Mouse (Mus musculus): ENCODE data around the gene Btn1a1. TPM values are rescaled to one million over a fixed set of nuclear protein-coding genes. Genes with fewer than 3 reads are reported as not detected.

The Btn1a1 gene
- total RNA-seq, 1 experiment = 0.62 TPM

- no peak for DNase-seq (ENCODE audit: low read depth, low spot score)
- in situ Hi-C loops (cut with MboI; ENCODE audit: low sequenced_read_pairs in 2 of 2, unreplicated experiment in 2 of 2) = loop anchor here (25.0 kb wide), 1 partner anchor 188 kb away; no protein-coding TSS in a partner anchor
- TF ChIP-seq ZC3H11A (IDR thresholded peaks at IDR 0.05; ENCODE audit: borderline replicate concordance, low read depth, low read length) (no peak), MAFK (IDR thresholded peaks at IDR 0.05; ENCODE audit: insufficient read depth, low read depth, low read length) (peak; percentile 88), ZNF384 (IDR thresholded peaks at IDR 0.05; ENCODE audit: low read depth, low read length) (peak; percentile 93), CHD2 (IDR thresholded peaks at IDR 0.05; ENCODE audit: low read depth, low read length) (no peak), HCFC1 (IDR thresholded peaks at IDR 0.05; ENCODE audit: borderline replicate concordance, insufficient read depth, low read length) (no peak)
- H3K9ac ChIP-seq (ENCODE audit: insufficient read depth, low read depth, low read length, poor library complexity, severe bottlenecking) = no peak overlapping the region
- peaks cover 0 to 9% of the 10 kb centered on the region in 2 experiments; a peak in 2 of 4 replicates for H3K4me1 ChIP-seq (ENCODE audit: control insufficient read depth in 2 of 2, insufficient read depth in 2 of 2, low read length in 2 of 2, poor library complexity in 1 of 2)
- no peaks in the 10 kb centered on the region for H3K9me3 ChIP-seq (ENCODE audit: control insufficient read depth, insufficient read depth, low read depth, low read length)
- H3K36me3 ChIP-seq (ENCODE audit: control insufficient read depth, insufficient read depth, low read length, poor library complexity, severe bottlenecking) = no peaks in the 10 kb centered on the region
- H3K27ac ChIP-seq (ENCODE audit: insufficient read depth, low read depth, low read length, poor library complexity, severe bottlenecking) = no peak overlapping the region
- H3K4me3 ChIP-seq (ENCODE audit: insufficient read depth in 1 of 2, low read depth in 1 of 2, low read length in 2 of 2, poor library complexity in 1 of 2, severe bottlenecking in 1 of 2) = peak overlapping the region in 1 of 2 experiments; percentile 40; a peak in 3 of 4 replicates
Measured at GRCm38 (mm10) chr13:23499943-23500342, 34.2 kb upstream of the Btn1a1 start.

GRCm38 (mm10) chr13:23498653-23499052 is 33.0 kb upstream of the Btn1a1 start:
- H3K4me3 ChIP-seq (ENCODE audit: insufficient read depth in 1 of 2, low read depth in 1 of 2, low read length in 2 of 2, poor library complexity in 1 of 2, severe bottlenecking in 1 of 2) = peak overlapping the region; percentile 9 to 38; a peak in 3 of 4 replicates
- no peaks in the 10 kb centered on the region for H3K9me3 ChIP-seq (ENCODE audit: control insufficient read depth, insufficient read depth, low read depth, low read length)
- H3K9ac ChIP-seq (ENCODE audit: insufficient read depth, low read depth, low read length, poor library complexity, severe bottlenecking) = peak overlapping the region; percentile 48; the same call in 1 of the 2 replicates
- no peak for TF ChIP-seq ZC3H11A (IDR thresholded peaks at IDR 0.05; ENCODE audit: borderline replicate concordance, low read depth, low read length)
- no peak for TF ChIP-seq CHD2 (IDR thresholded peaks at IDR 0.05; ENCODE audit: low read depth, low read length)
- TF ChIP-seq HCFC1 (IDR thresholded peaks at IDR 0.05; ENCODE audit: borderline replicate concordance, insufficient read depth, low read length) = no peak
- no peak for TF ChIP-seq ZNF384 (IDR thresholded peaks at IDR 0.05; ENCODE audit: low read depth, low read length)
- no peak for TF ChIP-seq MAFK (IDR thresholded peaks at IDR 0.05; ENCODE audit: insufficient read depth, low read depth, low read length)
- H3K36me3 ChIP-seq (ENCODE audit: control insufficient read depth, insufficient read depth, low read length, poor library complexity, severe bottlenecking) = no peaks in the 10 kb centered on the region
- peaks cover 0 to 9% of the 10 kb centered on the region in 2 experiments; a peak in 2 of 4 replicates for H3K4me1 ChIP-seq (ENCODE audit: control insufficient read depth in 2 of 2, insufficient read depth in 2 of 2, low read length in 2 of 2, poor library complexity in 1 of 2)
- in situ Hi-C loops (cut with MboI; ENCODE audit: low sequenced_read_pairs in 2 of 2, unreplicated experiment in 2 of 2) = no loop called here
- no peak for DNase-seq (ENCODE audit: low read depth, low spot score)
- H3K27ac ChIP-seq (ENCODE audit: insufficient read depth, low read depth, low read length, poor library complexity, severe bottlenecking) = no peak overlapping the region

- in situ Hi-C loops (cut with MboI; ENCODE audit: low sequenced_read_pairs in 2 of 2, unreplicated experiment in 2 of 2) = no loop called here
- peak overlapping the region; percentile 38 to 54 for H3K4me3 ChIP-seq (ENCODE audit: insufficient read depth in 1 of 2, low read depth in 1 of 2, low read length in 2 of 2, poor library complexity in 1 of 2, severe bottlenecking in 1 of 2)
- TF ChIP-seq ZNF384 (IDR thresholded peaks at IDR 0.05; ENCODE audit: low read depth, low read length) (no peak), MAFK (IDR thresholded peaks at IDR 0.05; ENCODE audit: insufficient read depth, low read depth, low read length) (peak; percentile 66; the same call in 1 of the 2 replicates)
- DNase-seq (ENCODE audit: low read depth, low spot score) = peak; percentile 69
- H3K36me3 ChIP-seq (ENCODE audit: control insufficient read depth, insufficient read depth, low read length, poor library complexity, severe bottlenecking) = no peaks in the 10 kb centered on the region
- peak overlapping the region; percentile 44; the same call in 1 of the 2 replicates for H3K9ac ChIP-seq (ENCODE audit: insufficient read depth, low read depth, low read length, poor library complexity, severe bottlenecking)
- H3K27ac ChIP-seq (ENCODE audit: insufficient read depth, low read depth, low read length, poor library complexity, severe bottlenecking) = no peak overlapping the region
- no peaks in the 10 kb centered on the region for H3K9me3 ChIP-seq (ENCODE audit: control insufficient read depth, insufficient read depth, low read depth, low read length)
- peaks cover 0 to 11% of the 10 kb centered on the region in 2 experiments; a peak in 2 of 4 replicates for H3K4me1 ChIP-seq (ENCODE audit: control insufficient read depth in 2 of 2, insufficient read depth in 2 of 2, low read length in 2 of 2, poor library complexity in 1 of 2)
Measured at GRCm38 (mm10) chr13:23497656-23498321, 32.1 kb upstream of the Btn1a1 start.

GRCm38 (mm10) chr13:23495526-23495925 is 29.8 kb upstream of the Btn1a1 start:
- H3K4me1 ChIP-seq (ENCODE audit: control insufficient read depth in 2 of 2, insufficient read depth in 2 of 2, low read length in 2 of 2, poor library complexity in 1 of 2) = peaks cover 11 to 13% of the 10 kb centered on the region in 2 experiments; a peak in 3 of 4 replicates
- in situ Hi-C loops (cut with MboI; ENCODE audit: low sequenced_read_pairs in 2 of 2, unreplicated experiment in 2 of 2) = no loop called here
- no peak for DNase-seq (ENCODE audit: low read depth, low spot score)
- no peak for TF ChIP-seq CHD2 (IDR thresholded peaks at IDR 0.05; ENCODE audit: low read depth, low read length)
- no peak for TF ChIP-seq HCFC1 (IDR thresholded peaks at IDR 0.05; ENCODE audit: borderline replicate concordance, insufficient read depth, low read length)
- no peak for TF ChIP-seq MAFK (IDR thresholded peaks at IDR 0.05; ENCODE audit: insufficient read depth, low read depth, low read length)
- TF ChIP-seq ZNF384 (IDR thresholded peaks at IDR 0.05; ENCODE audit: low read depth, low read length) = no peak
- no peak for TF ChIP-seq ZC3H11A (IDR thresholded peaks at IDR 0.05; ENCODE audit: borderline replicate concordance, low read depth, low read length)
- H3K4me3 ChIP-seq (ENCODE audit: insufficient read depth in 1 of 2, low read depth in 1 of 2, low read length in 2 of 2, poor library complexity in 1 of 2, severe bottlenecking in 1 of 2) = no peak overlapping the region
- H3K36me3 ChIP-seq (ENCODE audit: control insufficient read depth, insufficient read depth, low read length, poor library complexity, severe bottlenecking) = no peaks in the 10 kb centered on the region
- no peaks in the 10 kb centered on the region for H3K9me3 ChIP-seq (ENCODE audit: control insufficient read depth, insufficient read depth, low read depth, low read length)
- H3K9ac ChIP-seq (ENCODE audit: insufficient read depth, low read depth, low read length, poor library complexity, severe bottlenecking) = no peak overlapping the region; the same call in 1 of the 2 replicates
- H3K27ac ChIP-seq (ENCODE audit: insufficient read depth, low read depth, low read length, poor library complexity, severe bottlenecking) = no peak overlapping the region
